Mouse (Mus musculus): Measurements from ENCODE around the gene Msi1. TPM values are rescaled to one million over a fixed set of nuclear protein-coding genes. Genes with fewer than 3 reads are reported as not detected.

Gene Msi1
- total and polyA plus RNA-seq, 3 experiments, result 3.5 to 5.7 TPM; not detected in 1

DNA sequence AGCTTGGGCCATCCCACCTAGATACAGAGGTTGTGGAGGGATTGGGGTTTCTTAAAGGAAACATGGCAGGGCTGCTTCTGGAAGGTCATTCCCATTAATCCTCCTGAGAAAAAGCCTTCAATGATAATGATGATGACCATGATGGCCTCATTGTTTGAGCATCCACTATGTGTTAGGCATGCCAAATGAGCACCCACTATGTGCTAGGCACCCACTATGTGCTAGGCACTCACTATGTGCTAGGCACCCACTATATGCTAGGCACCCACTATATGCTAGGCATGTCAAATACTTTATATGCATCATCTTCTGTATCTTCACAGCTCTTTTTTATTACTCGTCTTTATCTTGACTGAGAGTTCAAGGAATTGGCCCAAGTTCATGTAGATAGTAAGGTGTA is 36.4 kb upstream of the Msi1 start:
- Histone ChIP-seq H3K4me3 (ENCODE audit: control insufficient read depth in 1 of 2, insufficient read depth in 1 of 2, low read depth in 2 of 2, low read length in 2 of 2) (no peak overlapping the region), H3K27ac (ENCODE audit: control insufficient read depth, low read depth, low read length) (no peak overlapping the region), H3K9me3 (replicated peaks; ENCODE audit: insufficient read depth, low read length) (no peaks in the 10 kb centered on the region), H3K79me2 (ENCODE audit: control insufficient read depth, insufficient read depth, low read length, poor library complexity) (no peaks in the 10 kb centered on the region), H3K9ac (ENCODE audit: control insufficient read depth, low read depth, low read length, poor library complexity, severe bottlenecking) (no peak overlapping the region), H3K36me3 (ENCODE audit: control insufficient read depth in 1 of 2, insufficient read depth in 2 of 2, low read length in 2 of 2) (no peaks in the 10 kb centered on the region; a peak in 1 of 4 replicates), H3K27me3 (ENCODE audit: control insufficient read depth in 1 of 2, insufficient read depth in 2 of 2, low read length in 2 of 2) (no peaks in the 10 kb centered on the region), H3K4me1 (ENCODE audit: control insufficient read depth in 1 of 2, insufficient read depth in 2 of 2, low read length in 2 of 2) (no peaks in the 10 kb centered on the region)
- TF ChIP-seq KAT2A (conservative IDR thresholded peaks at IDR 0.05; ENCODE audit: low read depth, low read length) (no peak), E2F4 (IDR thresholded peaks at IDR 0.05; ENCODE audit: borderline replicate concordance, low read depth, low read length) (no peak), SMC3 (IDR thresholded peaks at IDR 0.05; ENCODE audit: low read depth, low read length) (no peak), JUND (IDR thresholded peaks at IDR 0.05; ENCODE audit: low read depth, low read length) (no peak), ZKSCAN1 (IDR thresholded peaks at IDR 0.05; ENCODE audit: low read depth, low read length) (peak; percentile 97), TBP (IDR thresholded peaks at IDR 0.05; ENCODE audit: low read depth, low read length) (no peak), GABPA (IDR thresholded peaks at IDR 0.05; ENCODE audit: low read depth, low read length) (no peak), POLR2AphosphoS5 (IDR thresholded peaks at IDR 0.05; ENCODE audit: borderline replicate concordance, low read depth, low read length) (no peak)
- no peak for DNase-seq (ENCODE audit: low read depth, low spot score)

DNA sequence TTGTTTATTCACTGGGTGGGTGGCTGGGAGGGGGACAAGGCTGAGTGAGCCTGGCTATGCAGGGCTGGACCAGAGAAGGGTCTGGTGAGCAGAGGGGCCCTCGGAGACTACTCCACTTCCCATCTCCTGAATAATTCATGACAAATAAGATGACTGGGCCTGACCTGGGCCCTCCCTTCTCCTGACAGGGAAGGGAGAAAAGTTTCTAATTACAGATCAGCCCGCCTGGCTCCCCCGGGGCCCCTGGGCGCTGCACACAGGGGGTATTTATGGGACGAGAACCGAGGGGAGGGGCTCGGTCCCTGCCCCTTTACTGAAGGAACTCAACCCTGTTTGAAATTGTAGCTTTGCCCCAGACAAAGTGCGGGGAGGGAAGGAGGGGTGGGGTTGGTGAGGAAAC is 35.2 kb upstream of the Msi1 start:
- H3K27ac ChIP-seq (ENCODE audit: control insufficient read depth, low read depth, low read length), result no peak overlapping the region
- H3K9me3 ChIP-seq (replicated peaks; ENCODE audit: insufficient read depth, low read length), result no peaks in the 10 kb centered on the region
- H3K9ac ChIP-seq (ENCODE audit: control insufficient read depth, low read depth, low read length, poor library complexity, severe bottlenecking), result no peak overlapping the region
- H3K36me3 ChIP-seq (ENCODE audit: control insufficient read depth in 1 of 2, insufficient read depth in 2 of 2, low read length in 2 of 2), result no peaks in the 10 kb centered on the region
- no peaks in the 10 kb centered on the region for H3K4me1 ChIP-seq (ENCODE audit: control insufficient read depth in 1 of 2, insufficient read depth in 2 of 2, low read length in 2 of 2)
- no peaks in the 10 kb centered on the region for H3K79me2 ChIP-seq (ENCODE audit: control insufficient read depth, insufficient read depth, low read length, poor library complexity)
- no peak overlapping the region for H3K4me3 ChIP-seq (ENCODE audit: control insufficient read depth in 1 of 2, insufficient read depth in 1 of 2, low read depth in 2 of 2, low read length in 2 of 2)
- no peaks in the 10 kb centered on the region for H3K27me3 ChIP-seq (ENCODE audit: control insufficient read depth in 1 of 2, insufficient read depth in 2 of 2, low read length in 2 of 2)
- no peak for TF ChIP-seq EP300 (IDR thresholded peaks at IDR 0.05; ENCODE audit: low read depth in 1 of 2, low read length in 2 of 2)
- TF ChIP-seq RAD21 (IDR thresholded peaks at IDR 0.05; ENCODE audit: low read depth, low read length), result no peak
- no peak for TF ChIP-seq ZNF384 (IDR thresholded peaks at IDR 0.05; ENCODE audit: low read depth, low read length)
- no peak for TF ChIP-seq MAZ (IDR thresholded peaks at IDR 0.05; ENCODE audit: low read depth, low read length)
- TF ChIP-seq USF1 (IDR thresholded peaks at IDR 0.05; ENCODE audit: low read depth, low read length), result no peak
- no peak for TF ChIP-seq CTCF (IDR thresholded peaks at IDR 0.05 in 2 of 3, conservative IDR thresholded peaks at IDR 0.05 in 1 of 3; ENCODE audit: control insufficient read depth in 1 of 3, insufficient read depth in 1 of 3, low read depth in 2 of 3, low read length in 3 of 3, poor library complexity in 1 of 3, severe bottlenecking in 1 of 3)
- DNase-seq (ENCODE audit: low read depth, low spot score), result no peak

DNA sequence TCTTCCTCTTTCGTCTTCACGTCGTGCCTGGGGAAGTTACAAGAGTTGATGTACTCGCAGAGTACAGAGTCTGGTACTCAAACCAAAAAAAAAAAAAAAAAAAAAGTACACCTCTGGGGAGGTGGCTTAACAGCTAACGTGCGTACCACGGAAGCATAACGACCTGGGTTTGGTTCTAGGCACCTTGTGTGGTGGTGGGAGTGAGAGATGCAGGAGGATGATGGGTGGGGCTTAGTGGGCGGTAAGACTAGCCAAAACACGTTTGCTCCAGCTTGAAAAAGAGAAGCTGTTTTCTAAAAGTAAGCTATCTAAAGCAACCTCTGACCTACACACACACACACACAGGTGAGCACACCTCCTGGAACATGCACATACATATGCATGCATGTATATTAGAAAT is 34.6 kb upstream of the Msi1 start:
- DNase-seq (ENCODE audit: low read depth, low spot score), result no peak
- H3K4me3 ChIP-seq (ENCODE audit: control insufficient read depth in 1 of 2, insufficient read depth in 1 of 2, low read depth in 2 of 2, low read length in 2 of 2), result no peak overlapping the region
- no peaks in the 10 kb centered on the region for H3K9me3 ChIP-seq (replicated peaks; ENCODE audit: insufficient read depth, low read length)
- no peaks in the 10 kb centered on the region for H3K27me3 ChIP-seq (ENCODE audit: control insufficient read depth in 1 of 2, insufficient read depth in 2 of 2, low read length in 2 of 2)
- no peak overlapping the region for H3K9ac ChIP-seq (ENCODE audit: control insufficient read depth, low read depth, low read length, poor library complexity, severe bottlenecking)
- no peaks in the 10 kb centered on the region for H3K4me1 ChIP-seq (ENCODE audit: control insufficient read depth in 1 of 2, insufficient read depth in 2 of 2, low read length in 2 of 2)
- H3K36me3 ChIP-seq (ENCODE audit: control insufficient read depth in 1 of 2, insufficient read depth in 2 of 2, low read length in 2 of 2), result no peaks in the 10 kb centered on the region
- no peak overlapping the region for H3K27ac ChIP-seq (ENCODE audit: control insufficient read depth, low read depth, low read length)
- H3K79me2 ChIP-seq (ENCODE audit: control insufficient read depth, insufficient read depth, low read length, poor library complexity), result no peaks in the 10 kb centered on the region
- TF ChIP-seq ETS1 (IDR thresholded peaks at IDR 0.05; ENCODE audit: low read depth, low read length), result no peak
- TF ChIP-seq CHD2 (IDR thresholded peaks at IDR 0.05; ENCODE audit: low read length), result no peak
- TF ChIP-seq MAX (IDR thresholded peaks at IDR 0.05; ENCODE audit: low read length), result no peak
- TF ChIP-seq ZMIZ1 (IDR thresholded peaks at IDR 0.05; ENCODE audit: low read depth, low read length), result no peak
- TF ChIP-seq JUND (IDR thresholded peaks at IDR 0.05; ENCODE audit: low read depth, low read length), result no peak
- TF ChIP-seq UBTF (IDR thresholded peaks at IDR 0.05; ENCODE audit: borderline replicate concordance, insufficient read depth, low read depth, low read length), result no peak
- TF ChIP-seq CTCF (IDR thresholded peaks at IDR 0.05 in 2 of 3, conservative IDR thresholded peaks at IDR 0.05 in 1 of 3; ENCODE audit: control insufficient read depth in 1 of 3, insufficient read depth in 1 of 3, low read depth in 2 of 3, low read length in 3 of 3, poor library complexity in 1 of 3, severe bottlenecking in 1 of 3), result no peak
- no peak for TF ChIP-seq GATA1 (IDR thresholded peaks at IDR 0.05; ENCODE audit: low read depth, low read length)
- TF ChIP-seq TCF12 (IDR thresholded peaks at IDR 0.05; ENCODE audit: low read depth, low read length), result no peak
- no peak for TF ChIP-seq USF1 (IDR thresholded peaks at IDR 0.05; ENCODE audit: low read depth, low read length)
- no peak for TF ChIP-seq MXI1 (IDR thresholded peaks at IDR 0.05; ENCODE audit: low read depth, low read length)
- TF ChIP-seq GABPA (IDR thresholded peaks at IDR 0.05; ENCODE audit: low read depth, low read length), result no peak
- TF ChIP-seq NELFE (IDR thresholded peaks at IDR 0.05; ENCODE audit: low read depth, low read length), result no peak
- no peak for TF ChIP-seq NRF1 (IDR thresholded peaks at IDR 0.05; ENCODE audit: insufficient read depth, low read depth, low read length, poor library complexity, severe bottlenecking)
- TF ChIP-seq MEF2A (IDR thresholded peaks at IDR 0.05; ENCODE audit: extremely low read depth, insufficient replicate concordance, low read depth, low read length, poor library complexity, severe bottlenecking), result no peak
- TF ChIP-seq KAT2A (conservative IDR thresholded peaks at IDR 0.05; ENCODE audit: low read depth, low read length), result no peak
- no peak for TF ChIP-seq ZNF384 (IDR thresholded peaks at IDR 0.05; ENCODE audit: low read depth, low read length)

Measured in MEL (cell line).